Mouse (Mus musculus): ENCODE data around the gene Gzma. TPM values are rescaled to one million over a fixed set of nuclear protein-coding genes. Genes with fewer than 3 reads are reported as not detected.

Gzma gene
- total RNA-seq, 1 experiment from 2014 or later = 5.5 TPM

- peak; percentile 53 to 59 for ATAC-seq (replicated peaks in 1 of 2; ENCODE audit: insufficient read depth in 1 of 2, low FRiP score in 2 of 2, low TSS enrichment in 1 of 2, low read depth in 1 of 2, poor library complexity in 2 of 2, severe bottlenecking in 2 of 2)
Observed at GRCm38 (mm10) chr13:113054230-113054629, 46.6 kb downstream of the Gzma start.

GRCm38 (mm10) chr13:113047647-113048046, 53.1 kb downstream of the Gzma start:
- ATAC-seq (replicated peaks in 1 of 2; ENCODE audit: insufficient read depth in 1 of 2, low FRiP score in 2 of 2, low TSS enrichment in 1 of 2, low read depth in 1 of 2, poor library complexity in 2 of 2, severe bottlenecking in 2 of 2) = no peak

GRCm38 (mm10) chr13:113047018-113047417, 53.8 kb downstream of the Gzma start:
- ATAC-seq (replicated peaks in 1 of 2; ENCODE audit: insufficient read depth in 1 of 2, low FRiP score in 2 of 2, low TSS enrichment in 1 of 2, low read depth in 1 of 2, poor library complexity in 2 of 2, severe bottlenecking in 2 of 2) = no peak

GRCm38 (mm10) chr13:113046211-113046883, 54.4 kb downstream of the Gzma start, which contains the start of gene Gpx8:
Gene Gpx8, minus strand, starts transcription at chr13:113046410.
- ATAC-seq (replicated peaks in 1 of 2; ENCODE audit: insufficient read depth in 1 of 2, low FRiP score in 2 of 2, low TSS enrichment in 1 of 2, low read depth in 1 of 2, poor library complexity in 2 of 2, severe bottlenecking in 2 of 2) = peak; percentile 65 to 71; a peak in 2 of 4 replicates

GRCm38 (mm10) chr13:113045458-113046110, 55.2 kb downstream of the Gzma start:
- no peak for ATAC-seq (replicated peaks in 1 of 2; ENCODE audit: insufficient read depth in 1 of 2, low FRiP score in 2 of 2, low TSS enrichment in 1 of 2, low read depth in 1 of 2, poor library complexity in 2 of 2, severe bottlenecking in 2 of 2)

GRCm38 (mm10) chr13:113044876-113045275, 55.9 kb downstream of the Gzma start:
- no peak for ATAC-seq (replicated peaks in 1 of 2; ENCODE audit: insufficient read depth in 1 of 2, low FRiP score in 2 of 2, low TSS enrichment in 1 of 2, low read depth in 1 of 2, poor library complexity in 2 of 2, severe bottlenecking in 2 of 2)

Other genes with a start within 250 kb of the Gzma start
- 64.2 and 87.5 TPM in 2 replicates for gene Mtrex, start 173.6 kb downstream of the Gzma start, total RNA-seq (2017)
- gene Dhx29, start 173.5 kb downstream of the Gzma start, total RNA-seq (2017) = 17.0 and 24.0 TPM in 2 replicates
- gene Ccno, start 113.2 kb downstream of the Gzma start, total RNA-seq (2017) = 1.3 and 1.5 TPM in 2 replicates
- gene Mcidas, start 107.1 kb downstream of the Gzma start, total RNA-seq (2017) = not detected in 2 replicates
- not detected in 2 replicates for gene Cdc20b, start 65.9 kb downstream of the Gzma start, total RNA-seq (2017)
- gene Gpx8, start 54.6 kb downstream of the Gzma start, total RNA-seq (2017) = not detected in 2 replicates
- gene Esm1, start 108.7 kb upstream of the Gzma start, total RNA-seq (2017) = 0.10 and 1.2 TPM in 2 replicates
- not detected in 2 replicates for gene Gzmk, start 124.9 kb upstream of the Gzma start, total RNA-seq (2017)
- 0.40 and 0.69 TPM in 2 replicates for gene BC067074, start 192.2 kb upstream of the Gzma start, total RNA-seq (2017)

Measured in hematopoietic stem cell, adult 5-6 weeks (primary cell).